ENCODE assay signal across 23 mouse cellular contexts in the genomic region with DNA sequence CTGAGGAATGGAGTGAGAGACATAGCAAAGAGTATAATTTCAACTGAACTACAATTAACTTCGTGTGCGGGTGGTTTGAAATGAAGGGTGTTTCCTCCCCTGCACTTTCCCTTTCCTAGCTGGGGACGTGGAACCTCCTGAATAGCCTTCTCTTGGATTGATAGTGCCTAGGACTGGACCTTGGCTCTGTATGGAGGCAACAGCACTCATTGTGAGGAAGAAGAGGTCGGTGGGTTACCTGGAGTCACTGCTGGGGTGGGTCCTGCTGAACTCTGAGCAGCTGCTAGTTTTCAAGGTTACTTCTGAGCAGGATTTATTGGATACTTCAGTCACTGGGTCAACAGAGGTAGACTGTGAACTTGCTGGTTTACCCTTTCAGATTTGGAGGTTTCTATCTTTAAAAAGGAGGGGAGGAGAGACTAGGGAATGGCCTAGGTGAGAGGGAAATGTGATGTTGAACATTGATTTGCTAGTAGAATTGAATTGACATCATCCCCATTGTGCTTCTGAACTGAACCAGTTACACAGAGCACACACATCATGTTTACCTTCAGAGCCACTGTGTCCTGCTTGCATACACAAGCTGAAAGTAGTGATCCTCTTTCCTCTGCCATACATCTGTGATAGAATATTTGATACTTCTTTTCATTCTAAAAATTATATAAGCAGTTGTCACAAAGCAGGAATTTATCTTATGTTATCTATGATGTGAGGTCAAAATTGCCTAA. TPM values are rescaled to one million over a fixed set of nuclear protein-coding genes. Genes with fewer than 3 reads are reported as not detected.
DNase-seq lines count a peak whose midpoint lies in the region; ATAC-seq and TF ChIP-seq lines count a peak whose summit lies in the region.
"Had no signal": no experiment of that assay in that cellular context is flagged by ENCODE, and none has a peak within 500 bp of the region (broad histone marks: within the 10 kb centered on the region; RNA-seq: fewer than 3 reads in every experiment).

No protein-coding gene starts in this region.

- intact Hi-C loops in heart, adult 2 months (cut with DNase I), result no loop called here

- H3K9ac ChIP-seq in heart, adult 2 months (ENCODE audit: low read depth, low read length), result 0 out of 2 replicates have a peak overlapping the region, but pooled peaks have one; percentile 4
- no peak overlapping the region for H3K9ac ChIP-seq in intestine, embryonic 16.5 days (ENCODE audit: low read depth, low read length)
- no peak overlapping the region for H3K9ac ChIP-seq in intestine, embryonic 15.5 days
- peak overlapping the region; percentile 43 for H3K9ac ChIP-seq in liver, embryonic 15.5 days
- H3K9ac ChIP-seq: hindbrain, embryonic 15.5 days; limb, embryonic 13.5 days; neural tube, embryonic 13.5 days had no signal

- peaks cover 19% of the 10 kb centered on the region for H3K4me1 ChIP-seq in heart, adult 2 months (ENCODE audit: control insufficient read depth, insufficient read depth, low read length)
- peaks cover 4% of the 10 kb centered on the region; the same call in 1 of the 2 replicates for H3K4me1 ChIP-seq in intestine, embryonic 16.5 days (ENCODE audit: control insufficient read depth, insufficient read depth, low read length)
- H3K4me1 ChIP-seq in intestine, embryonic 15.5 days (replicated peaks), result no peaks in the 10 kb centered on the region
- peaks cover 96% of the 10 kb centered on the region for H3K4me1 ChIP-seq in erythroblast, embryonic 14.5 days (ENCODE audit: control insufficient read depth)
- H3K4me1 ChIP-seq in liver, embryonic 15.5 days (replicated peaks), result peaks cover 84% of the 10 kb centered on the region
- peaks cover 22% of the 10 kb centered on the region for H3K4me1 ChIP-seq in lung, adult 2 months (ENCODE audit: control insufficient read depth, insufficient read depth, low read length)

- no peak overlapping the region for H3K4me2 ChIP-seq in intestine, embryonic 16.5 days (ENCODE audit: low read depth, low read length)
- no peak overlapping the region for H3K4me2 ChIP-seq in intestine, embryonic 15.5 days (replicated peaks)
- peak overlapping the region; percentile 63 for H3K4me2 ChIP-seq in liver, embryonic 15.5 days
- H3K4me2 ChIP-seq: hindbrain, embryonic 15.5 days; limb, embryonic 13.5 days; neural tube, embryonic 13.5 days had no signal

- no peaks in the 10 kb centered on the region for H3K9me3 ChIP-seq in intestine, embryonic 16.5 days (ENCODE audit: control insufficient read depth, low read length)
- H3K9me3 ChIP-seq in intestine, embryonic 15.5 days, result no peaks in the 10 kb centered on the region
- no peaks in the 10 kb centered on the region for H3K9me3 ChIP-seq in erythroblast, embryonic 14.5 days (ENCODE audit: control insufficient read depth, low read length)
- H3K9me3 ChIP-seq in liver, embryonic 15.5 days (replicated peaks), result no peaks in the 10 kb centered on the region
- H3K9me3 ChIP-seq: hindbrain, embryonic 15.5 days; limb, embryonic 13.5 days; neural tube, embryonic 13.5 days had no signal

- H3K27me3 ChIP-seq in heart, adult 2 months (ENCODE audit: control insufficient read depth, insufficient read depth, low read length), result no peaks in the 10 kb centered on the region
- no peaks in the 10 kb centered on the region for H3K27me3 ChIP-seq in intestine, embryonic 16.5 days (replicated peaks; ENCODE audit: control insufficient read depth, insufficient read depth, low read length)
- H3K27me3 ChIP-seq in intestine, embryonic 15.5 days (replicated peaks), result no peaks in the 10 kb centered on the region
- no peaks in the 10 kb centered on the region for H3K27me3 ChIP-seq in erythroblast, embryonic 14.5 days (ENCODE audit: control insufficient read depth)
- no peaks in the 10 kb centered on the region for H3K27me3 ChIP-seq in liver, embryonic 15.5 days
- H3K27me3 ChIP-seq: CH12.LX; hindbrain, embryonic 15.5 days; limb, embryonic 13.5 days; neural tube, embryonic 13.5 days had no signal

- H3K27ac ChIP-seq in heart, adult 2 months, result no peak overlapping the region
- H3K27ac ChIP-seq in intestine, embryonic 16.5 days (ENCODE audit: low read length), result no peak overlapping the region
- no peak overlapping the region for H3K27ac ChIP-seq in intestine, embryonic 15.5 days
- H3K27ac ChIP-seq in liver, embryonic 15.5 days (replicated peaks), result peak overlapping the region; percentile 89
- H3K27ac ChIP-seq: hindbrain, embryonic 15.5 days; layer of hippocampus, adult 2 months; limb, embryonic 13.5 days; neural tube, embryonic 13.5 days had no signal

- no peak for DNase-seq in heart, adult 2 months
- DNase-seq in heart, adult 8-10 months (ENCODE audit: low spot score), result no peak
- DNase-seq in embryo, embryonic 10.5 days (ENCODE audit: low spot score), result no peak
- no peak for DNase-seq in lung, adult 2 months
- DNase-seq: adrenal gland, postnatal 25 days; cerebellum, adult 18-20 months; cerebellum, postnatal 25 days; kidney, adult 2 months; kidney, postnatal 14 days; layer of hippocampus, postnatal 36 days; midbrain, embryonic 14.5 days; right cerebral cortex, adult 18-20 months; thymus, postnatal 14 days had no signal

- H3K79me2 ChIP-seq in heart, adult 2 months (replicated peaks; ENCODE audit: control insufficient read depth, insufficient read depth, low read length), result 0 out of 2 replicates have a peak, but pooled peaks cover 2% of the 10 kb centered on the region

- no peak for TF ChIP-seq CTCF in heart, adult 2 months (IDR thresholded peaks at IDR 0.05)
- no peak for TF ChIP-seq CTCF in lung, adult 2 months (IDR thresholded peaks at IDR 0.05; ENCODE audit: insufficient read depth, low read length)

- ATAC-seq in intestine, embryonic 16.5 days, result peak; percentile 26; the same call in 1 of the 2 replicates
- ATAC-seq in intestine, embryonic 15.5 days, result no peak
- ATAC-seq in liver, embryonic 15.5 days (ENCODE audit: insufficient read depth), result peak; percentile 53
- ATAC-seq: forebrain, embryonic 14.5 days had no signal

- peaks cover 74% of the 10 kb centered on the region for H3K36me3 ChIP-seq in heart, adult 2 months (ENCODE audit: control insufficient read depth, insufficient read depth, low read length)
- H3K36me3 ChIP-seq in intestine, embryonic 16.5 days (ENCODE audit: control insufficient read depth, insufficient read depth, low read length), result no peaks in the 10 kb centered on the region
- no peaks in the 10 kb centered on the region for H3K36me3 ChIP-seq in intestine, embryonic 15.5 days
- peaks cover 100% of the 10 kb centered on the region for H3K36me3 ChIP-seq in erythroblast, embryonic 14.5 days (ENCODE audit: control insufficient read depth)
- H3K36me3 ChIP-seq in liver, embryonic 15.5 days (replicated peaks), result peaks cover 72% of the 10 kb centered on the region
- H3K36me3 ChIP-seq: hindbrain, embryonic 15.5 days; limb, embryonic 13.5 days had no signal

- no peak overlapping the region for H3K4me3 ChIP-seq in heart, adult 2 months
- no peak overlapping the region for H3K4me3 ChIP-seq in intestine, embryonic 16.5 days (ENCODE audit: low read length)
- no peak overlapping the region for H3K4me3 ChIP-seq in intestine, embryonic 15.5 days (replicated peaks)
- peak overlapping the region; percentile 59 for H3K4me3 ChIP-seq in erythroblast, embryonic 14.5 days (replicated peaks)
- peak overlapping the region; percentile 34 for H3K4me3 ChIP-seq in liver, embryonic 15.5 days (replicated peaks)
- H3K4me3 ChIP-seq in lung, adult 2 months (replicated peaks; ENCODE audit: extremely low read depth, low read depth, low read length), result no peak overlapping the region
- H3K4me3 ChIP-seq: hindbrain, embryonic 15.5 days; layer of hippocampus, adult 2 months; limb, embryonic 13.5 days; neural tube, embryonic 13.5 days had no signal

- 45% methylated on average over 4 of the region's 4 CpGs for WGBS in heart, adult 2 months
- WGBS in intestine, embryonic 16.5 days, result 60% methylated on average over 4 of the region's 4 CpGs
- 64% methylated on average over 4 of the region's 4 CpGs for WGBS in intestine, embryonic 15.5 days
- 57% methylated on average over 4 of the region's 4 CpGs for WGBS in liver, embryonic 15.5 days (ENCODE audit: insufficient replicate concordance)
- 57% methylated on average over 4 of the region's 4 CpGs for WGBS in lung, adult 2 months

- no peak for TF ChIP-seq EP300 in heart, adult 2 months (IDR thresholded peaks at IDR 0.05; ENCODE audit: insufficient read depth, low read depth, low read length)

- no peak for TF ChIP-seq POLR2A in heart, adult 2 months (IDR thresholded peaks at IDR 0.05; ENCODE audit: insufficient read depth, low read depth, low read length)
- no peak for TF ChIP-seq POLR2A in lung, adult 2 months (IDR thresholded peaks at IDR 0.05; ENCODE audit: borderline replicate concordance, extremely low read depth, low read depth, low read length)

RNA-seq across cellular contexts. Expression of gene Cpeb4, which starts 24.2 kb away (rescaled TPM):
- 10 to 100 TPM; 83.4 to 97.3 TPM for total RNA-seq in heart, adult 2 months (2021)
- polyA plus RNA-seq in heart, adult 2 months (2012; rRNA removed), result 15.3 and 29.5 TPM in 2 replicates
- total RNA-seq in heart, adult 8-10 months (2022), result 100 to 1,000 TPM in 1 of 4 experiments, 10 to 100 TPM in 3; 71.7 to 102 (median 85.1) TPM
- polyA plus RNA-seq in intestine, embryonic 16.5 days (2015; fragmentation: Nextera tagmentation; extraction: Ambion mirVana), result 3.0 and 5.2 TPM in 2 replicates
- 4.2 and 4.3 TPM in 2 replicates for polyA plus RNA-seq in intestine, embryonic 15.5 days (2015; fragmentation: Nextera tagmentation; extraction: Ambion mirVana)
- 3.1 and 5.1 TPM in 2 replicates for polyA plus RNA-seq in erythroblast, embryonic 14.5 days (2012)
- 19.0 and 19.1 TPM in 2 replicates for polyA plus RNA-seq in liver, embryonic 15.5 days (2015; fragmentation: Nextera tagmentation; extraction: Ambion mirVana)
- 13.4 and 17.4 TPM in 2 replicates for polyA plus RNA-seq in lung, adult 2 months (2012; rRNA removed)

Comparison
In these comparisons a context has a peak if more than half of its experiments do, and no peak if none do; other contexts are left out.
1. H3K4me3 ChIP-seq: peak in erythroblast, embryonic 14.5 days (single experiment) and liver, embryonic 15.5 days (single experiment); none in heart, adult 2 months (single experiment), intestine, embryonic 16.5 days (single experiment), intestine, embryonic 15.5 days (single experiment) and lung, adult 2 months (single experiment).
2. H3K9ac ChIP-seq: peak in heart, adult 2 months (single experiment) and liver, embryonic 15.5 days (single experiment); none in intestine, embryonic 16.5 days (single experiment) and intestine, embryonic 15.5 days (single experiment).